Mouse (Mus musculus): ENCODE results near the gene Tra2a. TPM values are rescaled to one million over a fixed set of nuclear protein-coding genes. Genes with fewer than 3 reads are reported as not detected.

Gene Tra2a
- 211 to 223 TPM (median 214 TPM) in 4 replicates for total RNA-seq (2023; ENCODE audit: inconsistent age)

GRCm38 (mm10) chr6:49263847-49264243 is at the start of gene Tra2a:
TSS of gene Tra2a (minus strand) at chr6:49264033.

DNA sequence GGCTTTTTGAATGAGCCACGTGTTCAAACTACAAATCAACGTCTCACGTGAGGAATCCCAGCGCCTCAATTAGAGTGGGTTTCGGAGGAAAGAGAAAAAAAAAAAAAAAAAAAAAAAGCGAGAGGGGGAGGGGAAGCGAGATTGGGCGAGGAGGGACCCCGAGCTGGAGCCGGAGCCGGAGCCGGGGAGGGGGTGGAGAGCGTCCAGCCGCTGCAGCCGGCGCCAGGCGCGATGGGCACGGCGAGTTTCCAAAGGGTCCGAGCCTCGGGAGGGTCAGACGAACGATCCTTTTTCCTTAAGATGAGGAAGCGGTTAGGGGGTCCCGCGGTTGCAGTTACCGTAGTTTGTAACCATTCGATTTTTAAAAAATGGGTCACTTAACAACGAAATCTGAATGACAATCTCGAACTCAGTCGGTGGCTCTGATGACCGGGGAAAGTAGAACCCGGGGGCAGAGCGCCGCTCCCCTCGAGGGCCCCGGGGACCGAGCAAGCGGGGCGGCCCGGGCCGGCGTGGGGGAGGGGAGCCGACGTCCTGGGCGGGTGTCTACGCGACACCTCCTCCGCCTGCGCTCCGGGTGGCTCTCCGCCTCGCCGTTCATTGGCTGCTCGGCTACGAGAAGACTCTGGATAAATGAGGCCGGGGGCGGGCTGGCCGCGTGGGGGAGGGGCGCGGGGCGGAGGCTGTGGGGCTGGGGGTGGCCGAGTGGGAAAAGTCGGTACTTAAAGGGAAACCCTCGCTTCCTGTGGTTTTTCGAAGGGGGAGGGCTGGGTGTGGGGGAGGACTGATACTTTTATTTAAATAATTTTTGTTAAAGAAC is 48.7 kb downstream of the Tra2a start, which contains the start of gene Igf2bp3:
TSS of gene Igf2bp3 (minus strand) at position 30 of the 820 bp plus-strand sequence.

Other genes with a start within 250 kb of the Tra2a start
- gene Gpnmb, start 227.5 kb downstream of the Tra2a start, total RNA-seq (2023; ENCODE audit: inconsistent age) = not detected in 4 replicates
- gene Malsu1, start 190.2 kb downstream of the Tra2a start, total RNA-seq (2023; ENCODE audit: inconsistent age) = 39.9 to 52.0 TPM (median 48.0 TPM) in 4 replicates
- 1.1 to 2.7 TPM (median 1.5 TPM) in 4 replicates for gene Igf2bp3, start 49.1 kb downstream of the Tra2a start, total RNA-seq (2023; ENCODE audit: inconsistent age)
- 2.1 to 4.2 TPM (median 2.6 TPM) in 4 replicates for gene Ccdc126, start 55.2 kb upstream of the Tra2a start, total RNA-seq (2023; ENCODE audit: inconsistent age)
- gene Fam221a, start 103.7 kb upstream of the Tra2a start, total RNA-seq (2023; ENCODE audit: inconsistent age) = 1.2 to 2.4 TPM (median 2.0 TPM) in 4 replicates
- gene Stk31, start 131.6 kb upstream of the Tra2a start, total RNA-seq (2023; ENCODE audit: inconsistent age) = 0.19 TPM in 1 of 4 replicates, not detected in the others

Measured in B cell, adult (primary cell).